Comparison of ENCODE assay signal across 29 mouse cellular contexts in the genomic region with DNA sequence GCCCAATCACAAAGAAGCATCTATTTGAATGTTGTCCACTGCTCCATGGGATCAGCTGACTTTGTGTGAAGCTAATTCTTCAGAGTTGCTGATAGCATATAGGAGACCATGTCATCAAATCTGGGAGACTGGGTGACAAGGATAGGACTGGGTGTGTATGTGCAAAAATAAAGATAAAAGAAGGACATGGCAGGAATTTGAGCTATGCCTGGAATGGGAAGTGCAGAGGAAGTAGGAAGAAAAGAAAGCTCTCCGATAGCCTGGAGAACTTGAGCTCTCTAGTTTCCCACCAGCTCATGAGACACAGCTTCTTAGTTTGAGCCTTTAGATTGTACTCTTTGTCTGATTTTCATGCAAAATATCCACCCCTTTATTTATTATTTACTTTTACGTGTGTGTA. TPM values are rescaled to one million over a fixed set of nuclear protein-coding genes. Genes with fewer than 3 reads are reported as not detected.
"Had no signal": no experiment of that assay in that cellular context is flagged by ENCODE, and none has a peak within 500 bp of the region (broad histone marks: within the 10 kb centered on the region; RNA-seq: fewer than 3 reads in every experiment).

No protein-coding gene starts in this region.

- ATAC-seq: midbrain, embryonic 13.5 days; midbrain, embryonic 16.5 days had no signal

- H3K9me3 ChIP-seq: kidney, embryonic 15.5 days; limb, embryonic 12.5 days; limb, embryonic 15.5 days; megakaryocyte, embryonic 14.5 days; midbrain, embryonic 10.5 days; midbrain, embryonic 13.5 days; neural tube, embryonic 13.5 days had no signal

- H3K36me3 ChIP-seq: kidney, embryonic 15.5 days; limb, embryonic 12.5 days; limb, embryonic 15.5 days; midbrain, embryonic 10.5 days; midbrain, embryonic 13.5 days; neural tube, embryonic 13.5 days had no signal

- DNase-seq: kidney, adult 11 months; kidney, adult 8-10 months; kidney, postnatal 14 days; layer of hippocampus, adult 9-11 months; left cerebral cortex, postnatal 4 days; liver, postnatal 0 days; lung, embryonic 14.5 days; lung, postnatal 36 days; retina, postnatal 1 day; thymus, adult 18-20 months; thymus, postnatal 36 days had no signal

- H3K9ac ChIP-seq: kidney, embryonic 15.5 days; limb, embryonic 12.5 days; limb, embryonic 15.5 days; liver, embryonic 14.5 days; liver, postnatal 0 days; lung, embryonic 14.5 days; midbrain, embryonic 13.5 days; neural tube, embryonic 13.5 days had no signal

- H3K4me2 ChIP-seq: kidney, embryonic 15.5 days; limb, embryonic 12.5 days; limb, embryonic 15.5 days; liver, embryonic 11.5 days; lung, embryonic 14.5 days; midbrain, embryonic 13.5 days; neural tube, embryonic 13.5 days had no signal

- H3K4me1 ChIP-seq: kidney, embryonic 15.5 days; limb, embryonic 12.5 days; limb, embryonic 15.5 days; megakaryocyte, embryonic 14.5 days; midbrain, embryonic 10.5 days; midbrain, embryonic 13.5 days; neural tube, embryonic 13.5 days had no signal

- H3K27ac ChIP-seq: kidney, embryonic 15.5 days; layer of hippocampus, adult 2 months; limb, embryonic 12.5 days; limb, embryonic 15.5 days; liver, embryonic 14.5 days; midbrain, embryonic 10.5 days; midbrain, embryonic 13.5 days; neural tube, embryonic 13.5 days had no signal

- H3K4me3 ChIP-seq: kidney, embryonic 15.5 days; layer of hippocampus, adult 2 months; limb, embryonic 12.5 days; limb, embryonic 15.5 days; megakaryocyte, embryonic 14.5 days; midbrain, embryonic 10.5 days; midbrain, embryonic 13.5 days; myocyte; neural tube, embryonic 13.5 days had no signal

RNA-seq across cellular contexts. Expression of a gene that starts 6.9 kb away (rescaled TPM):
- total RNA-seq: monocyte, adult 5-6 weeks; neutrophil, adult 5-6 weeks had no signal
- polyA plus RNA-seq: large intestine, adult 2 months; liver, embryonic 11.5 days; small intestine, adult 2 months; testis, adult 2 months; urinary bladder, adult 2 months had no signal

RNA-seq across cellular contexts. Expression of a gene that starts 19.3 kb away (rescaled TPM):
- total RNA-seq: monocyte, adult 5-6 weeks had no signal
